Mouse (Mus musculus) G1E (cell line): Measurements from ENCODE around the gene Hivep3. TPM values are rescaled to one million over a fixed set of nuclear protein-coding genes. Genes with fewer than 3 reads are reported as not detected.

Experiments
- ATAC-seq: 2 replicates; pipeline ENCODE4 v1.8.0; 2016; ENCODE audit warnings: mild to moderate bottlenecking; ENCODE audit not compliant: insufficient number of reproducible peaks, poor library complexity, low FRiP score, severe bottlenecking; ENCODE audit errors: extremely low read depth
- DNase-seq: peaks from one replicate; pipeline ENCODE4 v3.0.0; 2012; ENCODE audit warnings: low spot score
- H3K27me3 ChIP-seq: 2 replicates; pipeline ENCODE4 v1.6.1; 2012; ENCODE audit warnings: mild to moderate bottlenecking, low read length, inconsistent platforms; ENCODE audit not compliant: insufficient read depth
- H3K36me3 ChIP-seq: replicated peaks from 2 replicates; pipeline ENCODE3; 2012; ENCODE audit warnings: mild to moderate bottlenecking, inconsistent platforms
- H3K4me1 ChIP-seq: 2 replicates; pipeline ENCODE4 v1.6.1; 2012; ENCODE audit warnings: low read depth, low read length, inconsistent platforms, mixed read lengths; ENCODE audit not compliant: insufficient read depth
- H3K4me3 ChIP-seq: 2 replicates; pipeline ENCODE4 v1.5.1; 2012; ENCODE audit warnings: low read depth, mild to moderate bottlenecking, inconsistent platforms, low read length, moderate library complexity, mixed read lengths
- H3K9me3 ChIP-seq: replicated peaks from 2 replicates; pipeline ENCODE4 v1.6.1; 2012; ENCODE audit warnings: inconsistent platforms
- CTCF ChIP-seq: IDR thresholded peaks from 2 replicates; pipeline ENCODE4 v1.5.1; 2012; ENCODE audit warnings: low read depth, low read length, inconsistent platforms, mixed read lengths
- GATA1 ChIP-seq: IDR thresholded peaks from 2 replicates; pipeline ENCODE4 v1.6.1; 2012; ENCODE audit warnings: borderline replicate concordance, low read length, inconsistent platforms, mixed read lengths
- GATA2 ChIP-seq: IDR thresholded peaks from 2 replicates; pipeline ENCODE4 v1.6.1; 2012; ENCODE audit warnings: low read depth, low read length, inconsistent platforms, borderline replicate concordance
- POLR2AphosphoS5 ChIP-seq: IDR thresholded peaks from 2 replicates; pipeline ENCODE4 v1.6.1; 2012; ENCODE audit warnings: low read depth, low read length, inconsistent platforms; ENCODE audit not compliant: insufficient replicate concordance
- TAL1 ChIP-seq: conservative IDR thresholded peaks from 2 replicates; pipeline ENCODE4 v1.6.1; 2012; ENCODE audit warnings: low read depth, low read length, inconsistent platforms, mixed read lengths
- polyA plus RNA-seq: library from polyadenylated mRNA; stranded (reverse); fragments of >175 nt; gene quantifications from 2 replicates; pipeline ENCODE4 v1.2.3, GENCODE M21; 2012
- total RNA-seq, 2 experiments: library from RNA; stranded (forward) in 1 of 2; stranded (reverse) in 1 of 2; fragments of 200-1000 nt in 1 of 2; fragments of >200 nt in 1 of 2; fragmentation: Nextera tagmentation in 1 of 2; gene quantifications; 2 replicates each; pipeline ENCODE4 v1.2.3; 2014 to 2017

Hivep3 gene
- total and polyA plus RNA-seq, 3 experiments = 0.49 TPM; not detected in 2

GRCm38 (mm10) chr4:120089536-120089935 is 356.0 kb downstream of the Hivep3 start:
- no peak for DNase-seq
- no peak for TF ChIP-seq GATA2
- TF ChIP-seq POLR2AphosphoS5 = no peak
- no peak for TF ChIP-seq GATA1
- TF ChIP-seq TAL1 = no peak
- no peak for TF ChIP-seq CTCF
- H3K27me3 ChIP-seq = no peaks in the 10 kb centered on the region
- ATAC-seq = no peak
- H3K4me1 ChIP-seq = no peaks in the 10 kb centered on the region
- no peak overlapping the region for H3K4me3 ChIP-seq
- peaks cover 71% of the 10 kb centered on the region for H3K9me3 ChIP-seq
- H3K36me3 ChIP-seq = no peaks in the 10 kb centered on the region

DNA sequence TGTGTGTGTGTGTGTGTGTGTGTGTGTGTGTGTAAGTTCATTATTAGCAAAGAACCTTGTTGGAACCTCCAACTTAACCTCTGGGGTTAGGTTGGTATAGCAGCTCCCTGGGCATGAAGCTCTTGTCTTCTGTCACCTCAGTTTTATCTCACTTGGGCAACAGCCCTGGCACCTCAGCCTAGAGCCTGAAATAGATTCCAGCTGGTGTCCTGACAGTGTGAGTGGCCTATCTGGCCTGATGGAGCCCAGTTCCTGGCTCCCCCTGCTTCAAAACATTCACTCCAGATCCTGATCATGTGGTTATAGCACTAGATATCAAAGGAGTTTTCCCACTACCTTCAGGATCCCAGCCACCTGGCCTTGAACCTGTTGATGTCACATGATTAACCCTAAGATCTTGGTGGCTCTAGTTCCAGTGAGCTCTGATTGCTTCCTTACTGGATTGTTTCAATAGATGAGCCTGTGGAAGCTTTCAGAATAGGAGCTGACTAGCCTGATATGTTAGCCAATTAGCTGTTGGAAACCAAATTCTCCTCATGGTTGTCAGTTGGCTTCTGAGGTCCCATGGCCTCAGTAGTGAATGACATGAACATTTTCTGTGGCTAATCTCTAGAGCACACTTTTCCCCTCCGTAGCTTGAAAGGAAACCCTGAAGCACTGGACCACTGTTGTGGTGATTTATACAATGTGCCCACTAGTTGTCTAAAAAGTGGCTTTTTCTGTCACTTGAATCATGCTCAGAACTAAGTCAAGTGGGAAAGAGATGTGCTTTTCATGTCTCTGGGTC is 358.6 kb downstream of the Hivep3 start:
- TF ChIP-seq CTCF = no peak
- no peak for TF ChIP-seq GATA1
- TF ChIP-seq TAL1 = no peak
- TF ChIP-seq POLR2AphosphoS5 = no peak
- TF ChIP-seq GATA2 = no peak

DNA sequence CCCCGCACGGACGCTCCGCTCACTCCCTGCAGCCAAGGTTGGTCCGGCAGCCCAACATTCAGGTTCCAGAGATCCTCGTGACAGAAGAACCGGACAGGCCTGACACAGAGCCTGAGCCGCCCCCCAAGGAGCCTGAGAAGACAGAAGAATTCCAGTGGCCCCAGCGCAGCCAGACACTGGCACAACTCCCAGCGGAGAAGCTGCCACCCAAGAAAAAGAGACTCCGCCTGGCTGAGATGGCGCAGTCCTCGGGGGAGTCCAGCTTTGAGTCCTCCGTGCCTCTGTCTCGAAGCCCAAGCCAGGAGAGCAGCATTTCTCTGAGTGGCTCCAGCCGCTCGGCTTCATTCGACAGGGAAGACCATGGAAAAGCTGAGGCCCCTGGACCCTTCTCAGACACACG is 363.4 kb downstream of the Hivep3 start:
- H3K4me3 ChIP-seq = no peak overlapping the region
- no peaks in the 10 kb centered on the region for H3K36me3 ChIP-seq
- H3K27me3 ChIP-seq = no peaks in the 10 kb centered on the region
- no peak for TF ChIP-seq GATA1
- no peak for TF ChIP-seq CTCF
- TF ChIP-seq GATA2 = no peak
- TF ChIP-seq TAL1 = no peak
- no peak for TF ChIP-seq POLR2AphosphoS5
- H3K9me3 ChIP-seq = peaks cover 80% of the 10 kb centered on the region
- no peaks in the 10 kb centered on the region for H3K4me1 ChIP-seq
- no peak for ATAC-seq
- no peak for DNase-seq

More for the DNA sequence above, 358.6 kb downstream of the Hivep3 start:
- DNase-seq (no peak), ATAC-seq (no peak)
- Histone ChIP-seq H3K4me1 (no peaks in the 10 kb centered on the region), H3K27me3 (no peaks in the 10 kb centered on the region), H3K4me3 (no peak overlapping the region), H3K9me3 (peaks cover 93% of the 10 kb centered on the region), H3K36me3 (no peaks in the 10 kb centered on the region)

GRCm38 (mm10) chr4:120101186-120101585 is 367.6 kb downstream of the Hivep3 start:
- peaks cover 75% of the 10 kb centered on the region for H3K9me3 ChIP-seq
- DNase-seq = no peak
- no peak for TF ChIP-seq CTCF
- H3K4me3 ChIP-seq = no peak overlapping the region
- no peaks in the 10 kb centered on the region for H3K36me3 ChIP-seq
- no peak for ATAC-seq
- H3K4me1 ChIP-seq = no peaks in the 10 kb centered on the region
- H3K27me3 ChIP-seq = no peaks in the 10 kb centered on the region

GRCm38 (mm10) chr4:120104599-120104998 is 371.0 kb downstream of the Hivep3 start:
- no peak for ATAC-seq
- TF ChIP-seq GATA2 (no peak), GATA1 (no peak), POLR2AphosphoS5 (no peak), TAL1 (no peak), CTCF (no peak)
- no peaks in the 10 kb centered on the region for H3K27me3 ChIP-seq
- no peak overlapping the region for H3K4me3 ChIP-seq
- H3K36me3 ChIP-seq = no peaks in the 10 kb centered on the region
- DNase-seq = no peak
- peaks cover 70% of the 10 kb centered on the region for H3K9me3 ChIP-seq
- no peaks in the 10 kb centered on the region for H3K4me1 ChIP-seq

DNA sequence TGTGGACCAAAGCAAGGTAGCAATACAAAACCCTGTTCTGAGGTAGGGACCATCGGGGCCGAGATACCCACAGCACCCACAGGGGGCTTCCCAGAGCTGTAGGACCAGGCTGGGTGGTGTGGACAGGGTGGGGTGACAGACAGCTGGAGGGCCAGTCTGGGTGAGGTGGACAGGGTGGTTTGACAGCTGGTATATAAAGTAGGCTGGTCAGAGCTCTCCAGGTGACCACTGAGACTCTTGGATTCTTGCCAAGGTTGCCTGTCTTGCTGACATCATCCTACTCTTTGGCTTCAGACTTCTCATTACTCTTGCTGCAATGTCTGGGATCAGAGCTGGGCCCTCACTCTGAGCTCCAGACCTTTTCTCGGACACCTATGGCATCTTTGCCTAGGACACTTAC is 372.8 kb downstream of the Hivep3 start:
- Histone ChIP-seq H3K36me3 (no peaks in the 10 kb centered on the region), H3K27me3 (no peaks in the 10 kb centered on the region), H3K4me3 (no peak overlapping the region), H3K4me1 (no peaks in the 10 kb centered on the region), H3K9me3 (peaks cover 70% of the 10 kb centered on the region)
- ATAC-seq = no peak
- TF ChIP-seq CTCF (no peak), POLR2AphosphoS5 (no peak), GATA1 (no peak), GATA2 (no peak), TAL1 (no peak)
- no peak for DNase-seq

GRCm38 (mm10) chr4:120107787-120108186 is 374.2 kb downstream of the Hivep3 start:
- Histone ChIP-seq H3K4me1 (no peaks in the 10 kb centered on the region), H3K9me3 (peaks cover 62% of the 10 kb centered on the region), H3K4me3 (no peak overlapping the region), H3K36me3 (no peaks in the 10 kb centered on the region), H3K27me3 (no peaks in the 10 kb centered on the region)
- DNase-seq (no peak), ATAC-seq (no peak)
- TF ChIP-seq TAL1 (no peak), CTCF (no peak), POLR2AphosphoS5 (no peak), GATA1 (no peak), GATA2 (no peak)
